Mouse (Mus musculus): ENCODE measurements around the gene 1700012B07Rik. TPM values are rescaled to one million over a fixed set of nuclear protein-coding genes. Genes with fewer than 3 reads are reported as not detected.

1700012B07Rik gene
- not detected for total RNA-seq (2022)

GRCm38 (mm10) chr11:109827946-109828345 lies at the start of gene 1700012B07Rik:
TSS of gene 1700012B07Rik (minus strand) at chr11:109828046.
- DNase-seq (ENCODE audit: low spot score in 2 of 2), result no peak

DNA sequence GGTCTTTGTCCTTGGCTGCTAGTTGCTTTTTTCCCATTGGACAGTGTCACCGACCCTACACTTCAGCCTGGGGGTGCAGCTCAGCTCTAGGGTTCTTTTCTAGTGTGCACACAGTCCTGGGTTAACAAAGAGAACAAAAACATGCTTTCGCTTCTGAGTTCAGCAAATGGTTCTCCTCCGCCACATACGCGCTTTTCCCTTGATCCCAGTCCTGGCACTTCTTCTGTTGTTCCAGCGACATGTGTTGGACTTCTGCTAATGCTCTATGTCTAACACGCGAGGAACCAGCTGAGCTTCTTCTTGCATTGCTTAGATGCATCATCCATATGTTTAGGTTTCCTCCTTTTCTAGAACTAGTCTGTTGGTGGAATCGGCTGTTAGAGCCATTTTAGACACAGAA lies 48.9 kb upstream of the 1700012B07Rik start:
- DNase-seq (ENCODE audit: low spot score in 2 of 2), result no peak

DNA sequence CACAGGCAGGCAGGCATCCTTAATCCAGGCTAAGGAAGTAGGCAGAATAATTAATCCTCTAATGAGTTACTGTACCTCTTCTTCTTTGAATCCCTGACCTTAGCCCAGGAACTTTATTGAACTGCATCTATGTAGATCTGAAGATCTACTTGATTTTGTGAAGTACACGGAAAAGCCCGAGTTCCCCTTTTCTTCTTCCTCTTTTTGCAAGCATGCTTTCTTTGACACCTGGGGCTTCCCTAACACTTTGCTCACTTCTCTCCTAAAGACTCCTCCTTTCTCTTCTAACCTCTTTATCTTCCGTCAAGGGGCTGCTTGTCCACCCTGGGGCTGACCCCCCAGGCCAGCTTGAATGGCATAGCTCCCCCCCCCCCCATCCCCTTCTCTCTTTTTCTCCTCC lies 48.0 kb upstream of the 1700012B07Rik start:
- DNase-seq (ENCODE audit: low spot score in 2 of 2), result no peak

DNA sequence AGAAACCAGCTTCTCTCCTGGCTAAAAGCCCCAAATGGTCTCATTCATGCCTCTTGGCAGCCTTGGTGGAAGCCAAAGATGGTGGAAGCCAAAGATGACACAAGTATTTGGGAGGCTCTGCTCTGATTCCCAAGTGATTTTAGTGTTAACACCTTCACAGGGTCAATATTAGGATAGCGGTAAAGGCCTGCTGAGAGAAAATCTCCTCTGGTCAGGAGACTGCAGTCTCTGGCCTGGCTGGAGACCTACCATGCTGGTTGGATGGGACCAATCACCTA lies 47.6 kb upstream of the 1700012B07Rik start:
- peak in 1 of 2 experiments; percentile 49 for DNase-seq (ENCODE audit: low spot score in 2 of 2)

- DNase-seq (ENCODE audit: low spot score in 2 of 2), result no peak
Measured at GRCm38 (mm10) chr11:109874651-109875524, 47.0 kb upstream of the 1700012B07Rik start.

GRCm38 (mm10) chr11:109873852-109874610 lies 46.2 kb upstream of the 1700012B07Rik start:
- DNase-seq (ENCODE audit: low spot score in 2 of 2), result peak; percentile 37 to 57

- DNase-seq (ENCODE audit: low spot score in 2 of 2), result no peak
Measured at GRCm38 (mm10) chr11:109873161-109873775, 45.4 kb upstream of the 1700012B07Rik start.

GRCm38 (mm10) chr11:109872674-109873073 lies 44.8 kb upstream of the 1700012B07Rik start:
- no peak for DNase-seq (ENCODE audit: low spot score in 2 of 2)

DNA sequence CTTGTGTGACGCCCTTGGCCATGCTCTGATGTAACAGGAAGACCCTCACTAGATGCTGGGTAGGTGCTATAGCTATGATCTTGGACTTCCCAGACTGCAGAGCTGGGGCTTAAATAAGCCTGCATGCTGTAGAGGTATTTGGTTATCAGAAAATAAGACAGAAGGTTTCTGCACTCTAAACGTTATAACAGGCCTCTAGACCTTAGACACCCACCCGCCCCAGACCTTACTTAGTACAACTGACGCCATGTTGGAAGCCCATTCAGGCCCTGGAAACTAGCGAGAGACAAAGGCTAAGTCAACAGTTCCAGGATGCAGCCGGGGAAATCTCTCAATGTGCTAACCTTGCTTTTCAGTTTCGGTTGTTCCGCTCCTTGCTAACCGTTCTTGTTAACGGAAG lies 44.2 kb upstream of the 1700012B07Rik start:
- DNase-seq (ENCODE audit: low spot score in 2 of 2), result no peak

- DNase-seq (ENCODE audit: low spot score in 2 of 2), result no peak
Measured at GRCm38 (mm10) chr11:109867861-109868260, 40.0 kb upstream of the 1700012B07Rik start.

GRCm38 (mm10) chr11:109866537-109867160 lies 38.8 kb upstream of the 1700012B07Rik start:
- no peak for DNase-seq (ENCODE audit: low spot score in 2 of 2)

DNA sequence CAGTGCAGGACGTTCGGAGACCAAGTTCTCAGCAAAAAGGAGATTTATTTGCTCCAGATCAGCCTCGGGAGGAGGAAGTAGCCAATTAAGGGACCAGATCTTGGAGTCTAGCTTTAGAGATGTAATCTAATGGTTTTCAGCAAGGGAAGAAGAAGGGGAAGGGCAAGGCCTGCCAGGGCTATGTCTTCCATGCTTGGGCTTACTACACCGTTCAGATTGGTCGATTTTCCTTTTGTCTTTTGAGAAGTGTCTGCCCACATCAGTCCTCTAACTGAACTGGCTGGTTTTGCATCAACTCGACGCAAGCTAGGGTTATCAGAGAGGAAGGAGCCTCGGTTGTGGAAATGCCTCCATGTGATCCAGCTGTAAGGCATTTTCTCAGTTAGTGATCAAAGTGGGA lies 37.7 kb upstream of the 1700012B07Rik start:
- DNase-seq (ENCODE audit: low spot score in 2 of 2), result no peak

- no peak for DNase-seq (ENCODE audit: low spot score in 2 of 2)
Measured at GRCm38 (mm10) chr11:109863951-109864350, 36.1 kb upstream of the 1700012B07Rik start.

- no peak for DNase-seq (ENCODE audit: low spot score in 2 of 2)
Measured at GRCm38 (mm10) chr11:109863194-109863746, 35.4 kb upstream of the 1700012B07Rik start.

DNA sequence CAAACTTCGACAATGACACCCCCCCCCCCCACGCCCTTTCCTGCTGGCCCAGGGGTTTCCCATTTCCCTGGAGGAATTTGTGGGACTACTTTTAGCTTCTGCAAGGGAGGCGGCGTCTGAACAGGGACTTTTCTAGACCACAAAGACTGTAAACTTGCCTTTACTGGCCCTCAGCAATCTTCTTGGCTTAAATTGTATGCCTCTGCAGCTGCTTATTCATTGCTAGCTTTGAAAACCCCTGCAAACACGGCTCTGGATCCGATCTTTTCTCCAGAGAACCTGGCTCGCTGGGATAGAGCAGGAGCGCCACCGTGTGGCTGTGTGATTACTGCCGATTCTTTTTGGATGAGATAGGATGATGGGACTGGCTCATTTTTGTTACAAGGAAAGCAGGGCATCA lies 32.7 kb upstream of the 1700012B07Rik start:
- peak; percentile 79 to 81 for DNase-seq (ENCODE audit: low spot score in 2 of 2)

DNA sequence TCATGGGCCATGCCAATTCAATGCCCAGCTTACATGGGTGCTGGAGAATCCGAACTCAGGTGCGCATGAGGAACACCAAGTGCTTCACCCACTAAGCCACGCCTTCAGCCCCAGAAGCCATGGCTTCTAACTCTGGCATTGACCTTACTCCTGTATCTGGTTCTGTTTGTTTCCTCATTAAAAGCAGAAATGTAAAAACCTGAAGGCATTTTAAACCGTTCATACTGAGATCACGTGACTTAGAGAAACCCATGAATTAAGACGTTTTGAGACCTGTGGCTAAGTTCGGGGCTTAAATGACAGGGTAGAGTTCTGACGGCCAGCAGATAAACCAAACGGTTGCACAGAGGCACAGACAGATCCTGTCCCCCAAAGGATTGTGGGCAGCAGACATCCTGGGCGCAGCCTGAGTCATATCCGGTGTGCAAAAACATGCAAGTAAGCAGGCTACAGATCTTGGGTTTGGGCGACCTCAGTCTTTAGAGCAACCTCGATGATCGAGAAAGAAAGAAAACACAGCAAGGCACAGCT lies 32.2 kb upstream of the 1700012B07Rik start:
- no peak for DNase-seq (ENCODE audit: low spot score in 2 of 2)

- DNase-seq (ENCODE audit: low spot score in 2 of 2), result no peak
Measured at GRCm38 (mm10) chr11:109859441-109859840, 31.6 kb upstream of the 1700012B07Rik start.

GRCm38 (mm10) chr11:109857086-109857485 lies 29.2 kb upstream of the 1700012B07Rik start:
- DNase-seq (ENCODE audit: low spot score in 2 of 2), result no peak

DNA sequence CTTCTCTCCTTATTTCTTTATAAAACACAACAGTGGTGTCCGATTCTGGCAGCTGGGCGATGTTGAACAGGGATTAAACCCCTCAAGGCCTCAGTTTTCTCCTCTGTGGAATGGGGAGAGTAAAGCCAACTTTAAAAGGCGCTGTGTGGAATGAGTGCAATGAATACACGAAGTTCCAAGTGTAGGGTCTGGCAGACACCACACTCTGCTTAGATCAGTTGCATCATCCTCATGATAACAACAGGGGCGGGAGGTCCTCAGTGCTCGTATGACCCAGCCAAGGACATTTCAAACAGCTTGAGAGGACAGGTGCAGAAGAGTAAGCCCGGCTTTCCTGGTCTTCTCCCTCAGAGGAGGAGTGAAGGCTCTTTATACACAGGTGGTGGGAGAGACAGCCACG lies 26.2 kb upstream of the 1700012B07Rik start:
- no peak for DNase-seq (ENCODE audit: low spot score in 2 of 2)

DNA sequence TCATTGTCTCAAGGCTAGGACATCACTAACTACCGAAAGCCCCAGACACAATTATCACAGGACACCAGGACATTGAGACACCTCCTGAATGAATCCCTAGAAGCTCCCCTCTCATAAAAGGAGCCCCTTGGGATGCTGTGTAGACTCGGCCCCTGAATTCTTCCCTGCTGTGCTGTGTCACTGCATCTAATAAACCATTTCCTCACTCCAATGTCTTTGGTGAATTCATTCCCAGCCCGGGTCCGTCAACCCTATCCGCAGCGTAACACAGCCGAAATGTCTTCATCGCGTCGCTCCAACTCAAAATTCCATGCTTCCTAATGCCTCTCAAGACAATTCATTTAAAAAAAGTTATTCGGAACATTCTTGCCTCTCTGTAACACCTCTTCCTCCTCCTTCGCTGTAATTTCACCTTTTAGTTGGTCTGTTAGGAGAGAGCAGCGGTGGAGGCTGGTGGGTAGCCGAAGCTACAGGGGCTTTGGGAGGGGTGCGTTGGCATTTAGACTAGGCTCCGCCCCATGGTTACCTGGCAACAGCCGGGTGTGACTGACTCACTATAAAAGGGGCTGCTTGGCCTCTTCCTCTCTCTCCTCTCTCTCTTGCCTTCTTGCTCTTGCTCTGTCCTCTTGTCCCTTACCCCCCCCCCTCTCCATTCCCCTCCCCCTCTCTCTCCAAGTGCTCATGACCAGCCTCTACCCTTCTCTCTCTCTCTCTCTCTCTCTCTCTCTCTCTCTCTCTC lies 25.6 kb upstream of the 1700012B07Rik start:
- no peak for DNase-seq (ENCODE audit: low spot score in 2 of 2)

Data from gastrocnemius, adult 8-10 months (tissue).